Mouse (Mus musculus): ENCODE data around the gene Bpifb1.

GRCm38 (mm10) chr2:154223265-154223916 is 32.8 kb downstream of the Bpifb1 start, which contains the start of gene Bpifb5:
- TF ChIP-seq CTCF (IDR thresholded peaks at IDR 0.05; ENCODE audit: borderline replicate concordance, extremely low read depth, insufficient read depth, insufficient read length) (no peak), POLR2A (IDR thresholded peaks at IDR 0.05; ENCODE audit: borderline replicate concordance, extremely low read depth, insufficient read depth, insufficient read length, poor library complexity, severe bottlenecking) (no peak)

Measured in brain, embryonic 14.5 days (tissue).